Mouse (Mus musculus) kidney, embryonic 16.5 days (tissue): ENCODE results near the gene Nr2e1. TPM values are rescaled to one million over a fixed set of nuclear protein-coding genes. Genes with fewer than 3 reads are reported as not detected.

Source experiments
- ATAC-seq: fragments of 200-750 bp; cut with Nextera tagmentation; 2 replicates; pipeline ENCODE4 v1.8.0; 2017; ENCODE audit warnings: moderate TSS enrichment; ENCODE audit not compliant: low FRiP score, low TSS enrichment
- H3K27ac ChIP-seq: fragments of 300-500 bp; sonication (generic); 2 replicates; pipeline ENCODE4 v1.5.1; 2014; ENCODE audit warnings: low read length
- H3K27me3 ChIP-seq: fragments of 300-500 bp; sonication (generic); 2 replicates; pipeline ENCODE4 v1.6.1; 2014; ENCODE audit warnings: low read length, control low read depth, mixed read lengths; ENCODE audit not compliant: insufficient read depth
- H3K36me3 ChIP-seq: fragments of 300-500 bp; sonication (generic); 2 replicates; pipeline ENCODE4 v1.6.1; 2014; ENCODE audit warnings: low read length, control low read depth, mixed read lengths; ENCODE audit not compliant: insufficient read depth
- H3K4me1 ChIP-seq: fragments of 300-500 bp; sonication (generic); 2 replicates; pipeline ENCODE4 v1.6.1; 2014; ENCODE audit warnings: low read length, control low read depth, mixed read lengths; ENCODE audit not compliant: insufficient read depth
- H3K4me2 ChIP-seq: fragments of 300-500 bp; sonication (generic); replicated peaks from 2 replicates; pipeline ENCODE4 v1.6.1; 2014; ENCODE audit warnings: low read depth, low read length
- H3K4me3 ChIP-seq: fragments of 300-500 bp; sonication (generic); 2 replicates; pipeline ENCODE4 v1.5.1; 2014; ENCODE audit warnings: mild to moderate bottlenecking, low read length
- H3K9ac ChIP-seq: fragments of 300-500 bp; sonication (generic); replicated peaks from 2 replicates; pipeline ENCODE4 v1.6.1; 2014; ENCODE audit warnings: low read length
- H3K9me3 ChIP-seq: fragments of 300-500 bp; sonication (generic); 2 replicates; pipeline ENCODE4 v1.6.1; 2016; ENCODE audit warnings: low read length, control low read depth
- WGBS: fragments of 180-500 bp; shearing (Covaris S2); extraction: QIAGEN DNeasy Blood & Tissue Kit; methylation state at CpG from one replicate; pipeline ENCODE4 v1.1.7; 2014; 5-methylcytosine and 5-hydroxymethylcytosine counted together
- polyA plus RNA-seq: library from polyadenylated mRNA; unstranded; fragments of >200 nt; fragmentation: Nextera tagmentation; extraction: Ambion mirVana; gene quantifications from 2 replicates; pipeline ENCODE4 v1.2.1, GENCODE M21; 2015

Gene Nr2e1
- polyA plus RNA-seq: 0.14 TPM in 1 of 2 replicates, not detected in the other

DNA sequence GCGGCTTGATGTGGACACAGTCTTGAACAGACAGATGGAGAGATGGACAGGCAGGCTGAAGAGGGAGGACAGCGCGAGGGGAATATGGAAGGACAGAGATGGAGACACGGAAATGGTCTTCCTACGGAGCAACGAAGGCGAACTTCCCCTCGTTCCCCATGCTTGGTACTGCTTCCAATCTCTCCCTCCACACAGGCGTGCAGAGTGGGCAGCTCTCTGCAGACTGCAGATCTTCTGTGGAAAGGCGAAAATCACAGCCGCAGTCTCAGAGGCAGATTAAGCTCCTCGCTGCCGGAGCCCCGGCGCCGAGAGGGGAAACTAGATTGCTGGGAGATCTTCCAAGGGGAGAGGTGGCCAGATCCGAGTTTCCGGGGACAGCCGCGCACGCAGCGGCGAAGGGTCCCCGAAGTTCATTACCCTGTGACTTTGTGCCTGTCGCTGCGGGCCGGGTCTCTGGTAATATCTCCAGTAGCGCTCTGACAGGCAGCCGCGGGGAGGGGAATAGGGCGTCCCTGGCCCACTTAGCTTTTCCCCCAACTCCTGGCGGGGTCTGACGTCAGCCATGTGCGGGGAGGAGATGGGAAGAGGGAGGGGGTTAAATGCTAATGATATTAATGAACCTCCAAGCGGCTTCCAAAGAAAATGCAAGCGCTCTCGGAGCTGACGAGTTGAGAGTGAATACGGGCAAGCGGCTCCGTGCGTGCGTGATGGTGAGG, at the start of gene Nr2e1, which contains the start of gene Ostm1:
TSS of gene Nr2e1 (minus strand) at position 476 of the 716 bp plus-strand sequence.
TSS of gene Ostm1 (plus strand) at position 666 of the 716 bp plus-strand sequence.
- under 1% methylated on average over 43 of the region's 43 CpGs for WGBS
- H3K4me1 ChIP-seq: peaks cover 21% of the 10 kb centered on the region

GRCm38 (mm10) chr10:42632453-42633360, 49.3 kb upstream of the Nr2e1 start:
- Histone ChIP-seq H3K4me2 (peak overlapping the region; percentile 55), H3K36me3 (no peaks in the 10 kb centered on the region), H3K27ac (no peak overlapping the region), H3K4me3 (peak overlapping the region; percentile 34), H3K9ac (no peak overlapping the region), H3K4me1 (peaks cover 24% of the 10 kb centered on the region), H3K9me3 (no peaks in the 10 kb centered on the region), H3K27me3 (peaks cover 96% of the 10 kb centered on the region)
- WGBS: under 1% methylated on average over 39 of the region's 39 CpGs
- no peak for ATAC-seq

More for the DNA sequence above, at the start of gene Nr2e1, which contains the start of gene Ostm1:
- Histone ChIP-seq H3K4me3 (peak within 1 kb of the TSS; percentile 22; the same call in 1 of the 2 replicates), H3K36me3 (no peaks in the 10 kb centered on the region), H3K9me3 (peaks cover 3% of the 10 kb centered on the region; the same call in 1 of the 2 replicates), H3K4me2 (peak within 1 kb of the TSS; percentile 35), H3K9ac (no peak within 1 kb of the TSS), H3K27me3 (peaks cover 98% of the 10 kb centered on the region), H3K27ac (no peak within 1 kb of the TSS)
- no peak for ATAC-seq

GRCm38 (mm10) chr10:42631754-42632452, 48.5 kb upstream of the Nr2e1 start:
- Histone ChIP-seq H3K4me3 (peak overlapping the region; percentile 34; the same call in 1 of the 2 replicates), H3K9me3 (no peaks in the 10 kb centered on the region), H3K27ac (no peak overlapping the region), H3K27me3 (peaks cover 95% of the 10 kb centered on the region), H3K36me3 (no peaks in the 10 kb centered on the region), H3K4me1 (peaks cover 24% of the 10 kb centered on the region), H3K4me2 (peak overlapping the region; percentile 55), H3K9ac (no peak overlapping the region)
- WGBS: under 1% methylated on average over 42 of the region's 42 CpGs
- ATAC-seq: no peak

GRCm38 (mm10) chr10:42630596-42631355, 47.3 kb upstream of the Nr2e1 start:
- Histone ChIP-seq H3K9me3 (no peaks in the 10 kb centered on the region), H3K4me1 (peaks cover 21% of the 10 kb centered on the region), H3K27me3 (peaks cover 93% of the 10 kb centered on the region), H3K36me3 (no peaks in the 10 kb centered on the region), H3K4me2 (no peak overlapping the region), H3K9ac (no peak overlapping the region), H3K27ac (no peak overlapping the region), H3K4me3 (no peak overlapping the region)
- 3% methylated on average over 19 of the region's 19 CpGs for WGBS
- no peak for ATAC-seq

DNA sequence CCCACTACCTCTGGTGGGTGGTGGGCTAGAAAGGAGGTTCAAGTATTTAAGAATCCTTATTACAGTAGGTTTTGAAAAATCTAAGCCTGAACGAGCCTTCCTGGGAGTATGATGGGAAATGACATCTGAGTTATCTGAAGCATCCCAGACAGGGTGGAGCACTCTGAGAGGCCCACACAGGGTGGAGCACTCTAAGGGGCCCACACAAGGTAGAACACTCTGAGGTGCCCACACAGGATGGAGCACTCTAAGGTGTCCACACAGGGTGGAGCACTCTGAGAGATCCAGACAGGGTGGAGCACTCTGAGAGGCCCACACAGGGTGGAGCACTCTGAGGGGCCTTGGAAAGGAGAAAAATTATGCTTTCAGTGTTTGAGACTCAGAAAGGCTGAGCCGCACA, 42.5 kb upstream of the Nr2e1 start:
- WGBS: 75% methylated on average over 2 of the region's 2 CpGs
- H3K4me2 ChIP-seq: no peak overlapping the region
- no peak overlapping the region for H3K27ac ChIP-seq
- H3K9me3 ChIP-seq: no peaks in the 10 kb centered on the region
- no peak overlapping the region for H3K4me3 ChIP-seq
- no peak overlapping the region for H3K9ac ChIP-seq
- H3K4me1 ChIP-seq: no peaks in the 10 kb centered on the region
- no peak for ATAC-seq
- no peaks in the 10 kb centered on the region for H3K36me3 ChIP-seq
- peaks cover 69% of the 10 kb centered on the region for H3K27me3 ChIP-seq

- Histone ChIP-seq H3K36me3 (no peaks in the 10 kb centered on the region), H3K4me3 (no peak overlapping the region), H3K9ac (no peak overlapping the region), H3K27me3 (peaks cover 81% of the 10 kb centered on the region), H3K27ac (no peak overlapping the region), H3K9me3 (no peaks in the 10 kb centered on the region), H3K4me1 (peaks cover 7% of the 10 kb centered on the region), H3K4me2 (no peak overlapping the region)
- ATAC-seq: no peak
- WGBS: 39% methylated on average over 2 of the region's 2 CpGs
These were observed 34.9 kb upstream of the Nr2e1 start for GRCm38 (mm10) chr10:42618291-42618690.

- peaks cover 7% of the 10 kb centered on the region for H3K4me1 ChIP-seq
- H3K4me3 ChIP-seq: no peak overlapping the region
- H3K36me3 ChIP-seq: no peaks in the 10 kb centered on the region
- WGBS: 7% methylated on average over 9 of the region's 9 CpGs
- H3K9ac ChIP-seq: no peak overlapping the region
- no peak overlapping the region for H3K27ac ChIP-seq
- H3K4me2 ChIP-seq: no peak overlapping the region
- peaks cover 90% of the 10 kb centered on the region for H3K27me3 ChIP-seq
- no peak for ATAC-seq
- peaks cover 2% of the 10 kb centered on the region; the same call in 1 of the 2 replicates for H3K9me3 ChIP-seq
These were observed 31.3 kb upstream of the Nr2e1 start for GRCm38 (mm10) chr10:42614766-42615165.

DNA sequence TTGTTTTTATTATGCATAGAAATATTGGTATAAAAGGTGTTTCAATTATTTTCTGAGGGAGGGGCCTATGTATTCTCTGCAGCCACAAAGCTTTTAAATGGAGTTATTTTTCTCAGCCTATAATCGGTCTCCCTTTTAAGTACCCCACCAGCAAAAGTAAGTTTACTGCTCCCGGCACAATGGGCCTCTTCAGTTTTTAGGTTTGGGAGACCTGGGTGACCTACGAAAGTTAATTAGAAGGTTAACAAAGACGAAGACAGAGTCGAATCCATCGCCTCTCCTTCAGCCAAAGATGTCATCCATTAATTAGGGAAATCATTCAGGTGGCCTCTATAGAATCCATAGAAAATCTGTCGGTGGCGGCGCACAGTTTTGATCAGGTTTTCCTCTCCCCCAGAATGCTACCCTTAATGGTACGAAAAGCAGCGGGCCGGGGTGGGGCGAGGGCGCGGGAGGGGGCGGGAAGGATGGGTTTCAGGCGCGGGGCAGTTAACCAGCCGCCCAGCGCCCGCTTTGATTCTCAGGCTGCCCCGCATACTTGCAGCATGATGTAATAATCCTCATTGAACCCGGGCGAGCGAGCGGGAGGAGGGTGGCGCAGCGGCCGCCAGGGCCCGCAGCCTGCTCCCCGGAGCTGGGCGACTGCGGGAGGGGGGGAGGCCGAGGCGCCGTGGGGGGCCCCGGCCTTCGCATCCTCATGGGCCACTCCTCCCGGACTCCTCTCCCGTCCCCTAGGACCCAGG, 30.4 kb upstream of the Nr2e1 start:
- peaks cover 91% of the 10 kb centered on the region for H3K27me3 ChIP-seq
- no peaks in the 10 kb centered on the region for H3K36me3 ChIP-seq

More for the DNA sequence above, 30.4 kb upstream of the Nr2e1 start:
- Histone ChIP-seq H3K27ac (no peak overlapping the region), H3K4me2 (peak overlapping the region; percentile 49), H3K9me3 (peaks cover 2% of the 10 kb centered on the region; the same call in 1 of the 2 replicates), H3K9ac (0 out of 2 replicates have a peak overlapping the region, but pooled peaks have one; percentile 19), H3K4me1 (peaks cover 7% of the 10 kb centered on the region), H3K4me3 (peak overlapping the region; percentile 37)
- ATAC-seq: no peak
- under 1% methylated on average over 35 of the region's 40 CpGs for WGBS
